Mouse (Mus musculus) T-helper 1 cell (primary cell): ENCODE measurements around the gene Habp4.

ENCODE experiments used
- in situ Hi-C: fragments of 300-600 bp; cut with MboI, MseI; formaldehyde crosslinking; loops from one replicate; pipeline ENCODE4 v1.15.1; 2025; ENCODE audit warnings: high pct_unique_total_duplicates

The Habp4 gene

GRCm38 (mm10) chr13:64161548-64161915 is at the start of gene Habp4:
TSS of gene Habp4 (plus strand) at chr13:64161824.
- in situ Hi-C loops, result loop anchor here (25.0 kb wide), 1 partner anchor 1076 kb away; no protein-coding TSS in a partner anchor

- in situ Hi-C loops, result no loop called here
Observed at GRCm38 (mm10) chr13:64117442-64117841, 44.2 kb upstream of the Habp4 start.

GRCm38 (mm10) chr13:64120760-64121159 is 40.9 kb upstream of the Habp4 start:
- in situ Hi-C loops, result no loop called here

GRCm38 (mm10) chr13:64123491-64124188 is 38.0 kb upstream of the Habp4 start:
- in situ Hi-C loops, result no loop called here

- in situ Hi-C loops, result no loop called here
Observed at GRCm38 (mm10) chr13:64124886-64125285, 36.7 kb upstream of the Habp4 start.

GRCm38 (mm10) chr13:64126316-64126715 is 35.3 kb upstream of the Habp4 start:
- in situ Hi-C loops, result no loop called here

- in situ Hi-C loops, result no loop called here
Observed at GRCm38 (mm10) chr13:64128858-64129615, 32.6 kb upstream of the Habp4 start, which contains the start of gene Slc35d2. TSS of gene Slc35d2 (minus strand) at chr13:64129368.

- in situ Hi-C loops, result no loop called here
Observed at GRCm38 (mm10) chr13:64129616-64130375, 31.8 kb upstream of the Habp4 start.

GRCm38 (mm10) chr13:64150121-64150520 is 11.5 kb upstream of the Habp4 start:
- in situ Hi-C loops, result loop anchor here (25.0 kb wide), 1 partner anchor 1087 kb away; no protein-coding TSS in a partner anchor

- in situ Hi-C loops, result loop anchor here (25.0 kb wide), 1 partner anchor 1085 kb away; no protein-coding TSS in a partner anchor
Observed at GRCm38 (mm10) chr13:64152241-64152669, 9.4 kb upstream of the Habp4 start.

- in situ Hi-C loops, result loop anchor here (25.0 kb wide), 1 partner anchor 1085 kb away; no protein-coding TSS in a partner anchor
Observed at GRCm38 (mm10) chr13:64152671-64153082, 8.9 kb upstream of the Habp4 start.

GRCm38 (mm10) chr13:64153083-64153682 is 8.4 kb upstream of the Habp4 start, which contains the start of gene Zfp367:
TSS of gene Zfp367 (minus strand) at chr13:64153202.
- in situ Hi-C loops, result loop anchor here (25.0 kb wide), 1 partner anchor 1084 kb away; no protein-coding TSS in a partner anchor

GRCm38 (mm10) chr13:64153751-64154267 is 7.8 kb upstream of the Habp4 start:
- in situ Hi-C loops, result loop anchor here (25.0 kb wide), 1 partner anchor 1083 kb away; no protein-coding TSS in a partner anchor

- in situ Hi-C loops, result loop anchor here (25.0 kb wide), 1 partner anchor 1083 kb away; no protein-coding TSS in a partner anchor
Observed at GRCm38 (mm10) chr13:64154651-64155050, 7.0 kb upstream of the Habp4 start.

- in situ Hi-C loops, result loop anchor here (25.0 kb wide), 1 partner anchor 1082 kb away; no protein-coding TSS in a partner anchor
Observed at GRCm38 (mm10) chr13:64155171-64155571, 6.5 kb upstream of the Habp4 start.

- in situ Hi-C loops, result loop anchor here (25.0 kb wide), 1 partner anchor 1080 kb away; no protein-coding TSS in a partner anchor
Observed at GRCm38 (mm10) chr13:64156966-64157365, 4.7 kb upstream of the Habp4 start.

- in situ Hi-C loops, result loop anchor here (25.0 kb wide), 1 partner anchor 1075 kb away; no protein-coding TSS in a partner anchor
Observed at GRCm38 (mm10) chr13:64161916-64162611, 440 bp downstream of the Habp4 start.

GRCm38 (mm10) chr13:64162626-64163025 is 1.0 kb downstream of the Habp4 start:
- in situ Hi-C loops, result loop anchor here (25.0 kb wide), 1 partner anchor 1075 kb away; no protein-coding TSS in a partner anchor

- in situ Hi-C loops, result loop anchor here (25.0 kb wide), 1 partner anchor 1074 kb away; no protein-coding TSS in a partner anchor
Observed at GRCm38 (mm10) chr13:64163147-64163715, 1.6 kb downstream of the Habp4 start.
